Mouse (Mus musculus) megakaryocyte-erythroid progenitor cell, adult 5 weeks (primary cell): Measurements from ENCODE around the gene Lman1l. TPM values are rescaled to one million over a fixed set of nuclear protein-coding genes. Genes with fewer than 3 reads are reported as not detected.

ENCODE experiments used
- polyA plus RNA-seq: library from polyadenylated mRNA; stranded (reverse); fragments of >175 nt; gene quantifications from 2 replicates; pipeline ENCODE4 v1.2.3, GENCODE M21; 2012

Gene Lman1l
- not detected in 2 replicates for polyA plus RNA-seq

DNA sequence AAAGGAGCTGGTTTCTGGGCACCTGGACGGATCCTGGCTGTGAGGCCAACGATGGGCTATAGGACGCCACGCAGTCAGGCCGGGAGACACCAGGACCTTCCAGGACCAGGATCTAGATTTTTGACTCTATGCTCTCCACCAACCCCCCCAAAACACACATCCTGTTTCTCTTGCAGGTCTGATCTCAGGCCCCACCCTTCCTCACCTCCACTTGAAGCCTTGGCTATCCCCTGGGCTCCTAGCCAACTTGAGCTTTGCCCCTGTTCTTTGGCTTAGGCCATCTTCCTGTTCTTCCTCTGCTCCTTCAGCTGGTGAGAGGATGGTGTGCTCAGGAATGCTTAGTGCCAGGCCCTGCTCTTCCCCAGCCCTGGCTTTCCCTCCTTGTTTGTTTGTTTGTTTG is at the start of gene Lman1l:
Lman1l (minus strand) TSS at position 101 of the 400 bp plus-strand sequence.

DNA sequence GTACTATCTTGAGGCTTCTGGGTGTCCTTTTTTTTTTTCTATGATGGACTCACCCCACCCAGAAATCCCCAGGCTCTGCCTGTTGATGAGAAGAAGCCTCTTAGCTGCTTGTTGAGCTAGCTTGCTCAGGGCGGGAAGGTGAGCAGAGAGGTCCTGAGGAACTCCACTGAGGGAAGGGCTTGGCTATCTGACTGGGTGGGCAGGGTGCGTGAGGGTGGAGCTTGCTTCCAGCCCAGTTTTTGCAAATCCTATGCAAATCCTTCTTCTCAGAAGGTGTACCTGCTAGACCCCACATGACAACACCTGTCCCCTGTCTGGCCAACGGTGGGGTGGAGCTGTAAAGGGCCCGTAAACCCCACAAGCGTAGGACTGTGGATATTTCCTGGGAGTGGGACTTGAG is 32.7 kb upstream of the Lman1l start, which contains the start of gene Csk:
Csk (minus strand) TSS at position 349 of the 400 bp plus-strand sequence.

DNA sequence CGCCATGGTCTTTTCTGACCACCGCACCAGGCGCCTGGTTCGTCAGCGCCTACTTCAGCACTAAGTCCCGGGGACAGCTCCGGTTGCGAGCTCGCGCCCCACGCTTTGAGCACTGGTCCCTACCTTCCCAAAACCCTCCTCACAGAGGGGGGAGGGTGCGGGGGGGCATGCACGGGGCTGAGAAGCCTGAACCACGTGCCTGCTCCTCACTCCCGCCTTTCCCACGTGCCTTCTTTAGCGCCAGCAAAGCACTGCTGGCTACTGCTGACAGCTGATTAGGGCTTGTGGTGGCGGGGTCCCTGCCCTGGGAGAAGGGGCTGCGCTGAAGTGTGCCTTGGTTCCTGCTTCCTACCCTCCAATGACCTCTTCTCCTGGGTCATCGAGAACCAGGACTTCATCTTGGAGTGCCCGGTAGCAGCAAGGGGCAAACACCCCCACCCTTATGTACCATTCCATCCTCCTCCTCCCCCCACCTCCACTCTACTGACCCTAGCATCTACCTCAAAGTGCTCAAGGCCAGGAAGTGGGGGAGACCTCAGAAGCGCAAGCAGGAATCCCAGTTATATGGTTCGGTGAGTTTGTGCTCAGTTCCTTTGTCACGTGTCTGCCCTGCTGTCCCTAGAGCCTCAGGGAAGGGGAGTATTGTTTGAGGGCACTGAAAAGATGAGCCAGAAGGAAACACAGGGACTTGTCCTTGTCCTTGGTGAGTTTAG is 14.3 kb downstream of the Lman1l start, which contains the start of gene Cplx3:
Cplx3 (minus strand) TSS at position 143 of the 713 bp plus-strand sequence.

DNA sequence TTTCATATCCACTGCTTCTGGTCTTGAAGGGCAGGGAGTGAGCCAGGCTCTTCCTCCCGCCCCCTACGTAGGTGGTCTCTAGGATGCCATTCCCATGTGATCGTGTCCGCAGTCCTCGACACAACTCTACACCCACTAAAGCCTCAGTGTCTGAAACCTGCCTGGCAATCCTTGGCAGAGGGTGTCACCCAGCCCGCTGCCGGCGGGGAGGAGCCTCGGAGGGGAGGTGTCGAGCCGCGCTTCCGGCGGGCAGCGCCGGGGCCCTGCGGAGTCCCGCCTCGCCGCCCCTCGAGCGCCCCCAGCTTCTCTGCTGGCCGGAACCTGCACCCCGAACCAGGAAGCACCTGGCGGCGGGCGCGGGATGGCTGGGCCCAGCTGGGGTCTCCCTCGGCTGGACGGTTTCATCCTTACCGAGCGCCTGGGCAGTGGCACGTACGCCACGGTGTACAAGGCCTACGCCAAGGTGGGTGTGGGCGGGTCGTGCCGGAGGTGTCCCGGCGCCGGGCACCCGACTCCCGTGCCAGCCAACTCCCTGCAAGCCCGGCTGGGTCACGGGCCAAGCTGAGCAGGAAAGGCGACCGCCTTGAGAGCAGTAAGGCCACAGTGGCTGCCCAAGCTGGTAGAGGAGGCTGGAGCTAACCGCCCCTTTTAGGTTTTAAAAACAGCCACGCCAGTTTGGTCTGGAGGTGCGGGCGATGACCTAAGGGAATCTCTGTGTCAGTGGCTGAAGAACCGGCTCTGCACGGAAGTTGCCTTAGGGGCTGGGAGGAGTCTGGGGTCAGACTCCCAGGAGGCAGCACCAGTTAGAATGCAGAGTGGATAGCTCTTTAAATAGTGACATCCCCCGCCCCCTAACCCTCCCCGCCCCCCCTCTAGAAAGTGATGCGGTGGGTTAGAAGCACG is 31.1 kb downstream of the Lman1l start, which contains the start of gene Ulk3:
Ulk3 (plus strand) TSS at position 229 of the 903 bp plus-strand sequence.

DNA sequence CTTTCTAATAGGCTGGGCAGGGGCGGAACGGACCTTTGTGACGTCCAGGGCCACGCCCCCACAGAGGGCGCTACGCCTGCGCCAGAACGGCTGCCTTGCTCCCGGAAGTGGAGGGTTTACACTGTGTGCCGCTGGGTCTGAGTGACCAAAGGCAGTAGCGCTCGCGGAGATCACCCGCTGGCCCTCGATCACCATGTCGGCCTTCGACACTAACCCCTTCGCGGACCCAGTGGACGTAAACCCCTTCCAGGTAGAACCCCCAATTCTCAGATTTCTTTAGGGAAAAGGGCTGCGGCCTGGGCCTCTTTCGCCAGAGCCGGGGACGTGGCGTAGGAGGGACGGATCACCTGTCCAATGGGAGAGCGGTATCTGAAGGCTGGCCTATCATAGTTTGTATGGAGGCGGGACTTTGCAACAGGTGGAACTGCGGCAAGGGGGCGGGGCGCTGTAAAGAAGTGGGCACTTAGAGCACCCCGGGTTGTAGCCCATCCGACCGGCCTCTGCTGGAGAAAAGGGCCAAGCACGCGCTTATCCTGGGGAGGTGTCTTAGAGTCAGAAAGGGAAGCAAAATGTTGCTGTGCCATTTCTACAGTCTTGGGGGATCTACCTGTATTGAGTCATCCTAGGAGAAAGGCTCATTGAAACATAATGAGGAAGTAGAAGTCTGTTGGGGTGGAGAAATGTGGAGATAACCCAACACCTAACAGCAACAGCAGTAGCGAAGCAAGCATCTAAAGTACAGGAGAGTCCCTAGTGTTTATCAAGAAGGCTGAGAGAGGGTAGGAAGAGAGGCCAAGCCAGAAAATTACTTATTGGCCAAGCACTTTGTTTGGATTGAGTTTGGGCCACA is 59.5 kb downstream of the Lman1l start, which contains the start of gene Scamp2:
Scamp2 (plus strand) TSS at position 83 of the 850 bp plus-strand sequence.

Other genes with a start within 250 kb of the Lman1l start
- gene Ppcdc, start 180.7 kb downstream of the Lman1l start, polyA plus RNA-seq = 5.8 and 6.9 TPM in 2 replicates
- gene Scamp5, start 152.7 kb downstream of the Lman1l start, polyA plus RNA-seq = 0.84 and 2.5 TPM in 2 replicates
- 0.13 and 0.38 TPM in 2 replicates for gene Rpp25, start 116.7 kb downstream of the Lman1l start, polyA plus RNA-seq
- gene Cox5a, start 99.5 kb downstream of the Lman1l start, polyA plus RNA-seq = 434 and 534 TPM in 2 replicates
- gene Fam219b, start 83.2 kb downstream of the Lman1l start, polyA plus RNA-seq = 10.4 and 14.8 TPM in 2 replicates
- gene Mpi, start 68.0 kb downstream of the Lman1l start, polyA plus RNA-seq = 6.2 and 8.3 TPM in 2 replicates
- gene Scamp2, start 59.8 kb downstream of the Lman1l start, polyA plus RNA-seq = 39.3 and 40.6 TPM in 2 replicates
- 3.7 and 5.0 TPM in 2 replicates for gene Ulk3, start 31.3 kb downstream of the Lman1l start, polyA plus RNA-seq
- 0.16 TPM in 1 of 2 replicates, not detected in the other for gene Cplx3, start 14.5 kb downstream of the Lman1l start, polyA plus RNA-seq
- 284 and 309 TPM in 2 replicates for gene Csk, start 32.9 kb upstream of the Lman1l start, polyA plus RNA-seq
- not detected in 2 replicates for gene Cyp1a2, start 62.9 kb upstream of the Lman1l start, polyA plus RNA-seq
- 0.08 and 0.12 TPM in 2 replicates for gene Cyp1a1, start 67.2 kb upstream of the Lman1l start, polyA plus RNA-seq
- gene Edc3, start 87.8 kb upstream of the Lman1l start, polyA plus RNA-seq = 11.6 and 12.9 TPM in 2 replicates
- 70.6 and 84.9 TPM in 2 replicates for gene Clk3, start 145.1 kb upstream of the Lman1l start, polyA plus RNA-seq
- gene Arid3b, start 216.0 kb upstream of the Lman1l start, polyA plus RNA-seq = 3.6 and 5.7 TPM in 2 replicates